In the genomic region with DNA sequence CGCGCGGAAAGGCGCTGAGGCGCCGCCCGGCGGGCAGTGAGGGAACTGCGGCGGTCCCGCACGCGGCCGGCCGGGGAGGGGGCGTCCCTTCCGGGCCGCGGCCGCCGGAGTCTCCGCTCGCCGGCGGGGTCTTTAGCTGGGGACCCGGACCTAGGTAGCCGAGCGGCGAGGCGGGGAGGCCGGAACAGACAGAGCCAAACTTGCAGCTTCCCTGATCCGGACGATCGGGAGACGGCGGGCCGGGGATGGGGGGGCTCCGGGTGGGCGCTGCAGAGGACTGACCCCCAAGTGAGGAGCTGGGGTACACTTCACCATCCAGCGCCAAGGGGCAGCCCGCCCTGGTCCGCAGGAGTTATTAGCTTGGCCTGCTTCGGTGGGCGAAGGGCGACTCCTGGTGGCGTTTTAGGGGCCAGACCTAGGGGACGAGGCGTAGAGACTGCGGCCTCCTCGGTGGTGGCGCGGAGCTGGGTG, we compare ENCODE assay signal across 8 mouse cellular contexts. TPM values are rescaled to one million over a fixed set of nuclear protein-coding genes. Genes with fewer than 3 reads are reported as not detected.
DNase-seq lines count a peak whose midpoint lies in the region; ATAC-seq and TF ChIP-seq lines count a peak whose summit lies in the region.

No protein-coding gene starts in this region.

- H3K36me3 ChIP-seq in hindbrain, embryonic 13.5 days, result no peaks in the 10 kb centered on the region

- H3K27ac ChIP-seq in hindbrain, embryonic 13.5 days, result peak overlapping the region; percentile 86

- peaks cover 45% of the 10 kb centered on the region for H3K4me1 ChIP-seq in hindbrain, embryonic 13.5 days (replicated peaks)

- H3K9me3 ChIP-seq in hindbrain, embryonic 13.5 days, result no peaks in the 10 kb centered on the region

- peak overlapping the region; percentile 77 for H3K4me3 ChIP-seq in hindbrain, embryonic 13.5 days

- in situ Hi-C loops in Patski (cut with MboI; ENCODE audit: low pct_unique_long_range_greater_than_20kb), result loop anchor here (5.0 to 25.0 kb wide), 4 partner anchors 157 to 957 kb away; no protein-coding TSS in a partner anchor

- CTCF ChIA-PET in Patski (lab: Charles Lee), result interaction anchor here (0.8 to 3.1 kb wide), 15 partner anchors 11 to 618 kb away, joined by 3 to 16 read pairs (median 3); no protein-coding TSS in a partner anchor

- ATAC-seq in Patski, result peak; percentile 86
- peak; percentile 93 for ATAC-seq in hindbrain, embryonic 13.5 days (ENCODE audit: low FRiP score)

- peak overlapping the region; percentile 86 for H3K4me2 ChIP-seq in hindbrain, embryonic 13.5 days

- peak overlapping the region; percentile 96 for H3K9ac ChIP-seq in hindbrain, embryonic 13.5 days

- peaks cover 51% of the 10 kb centered on the region for H3K27me3 ChIP-seq in Patski
- peaks cover 29% of the 10 kb centered on the region for H3K27me3 ChIP-seq in hindbrain, embryonic 13.5 days

- under 1% methylated on average over 50 of the region's 52 CpGs for WGBS in hindbrain, embryonic 13.5 days

- POLR2A ChIA-PET in Patski (lab: Charles Lee), result interaction anchor here (0.6 to 0.9 kb wide), 2 partner anchors 156 to 632 kb away, joined by 4 to 5 read pairs; no protein-coding TSS in a partner anchor

- no peak for DNase-seq in Patski (ENCODE audit: low read depth, low spot score)
- DNase-seq in cerebellum, postnatal 10 days, result peak; percentile 97
- DNase-seq in frontal cortex, postnatal 14 days (ENCODE audit: low spot score in 2 of 2), result peak; percentile 73 to 88
- DNase-seq in layer of hippocampus, postnatal 25 days (ENCODE audit: extremely low spot score in 1 of 2, low spot score in 1 of 2), result peak; percentile 84 to 92
- DNase-seq in lung, postnatal 25 days (ENCODE audit: low spot score), result peak; percentile 81
- DNase-seq in retina, embryonic 14.5 days (ENCODE audit: low spot score), result peak; percentile 94
- DNase-seq in thymus, postnatal 36 days, result peak; percentile 59 to 64

- no peak for TF ChIP-seq CTCF in Patski (IDR thresholded peaks at IDR 0.05)

RNA-seq across cellular contexts. Expression of a gene that starts 0.3 kb away (rescaled TPM):
- 0.09 TPM for polyA plus RNA-seq in Patski (2021)
- 7.3 and 8.7 TPM in 2 replicates for polyA plus RNA-seq in hindbrain, embryonic 13.5 days (2015; fragmentation: Nextera tagmentation; extraction: Ambion mirVana)
- total RNA-seq in layer of hippocampus, postnatal 25 days (2021), result 10 to 100 TPM; 57.0 to 60.9 TPM
